Mouse (Mus musculus): ENCODE measurements at regions not wholly inside any gene's neighbourhood (a gene's known extent, or its start where the extent isn't known, plus 50 kb on each side); places are given as distances from the start of the nearest gene placed in this dataset.
A peak's percentile ranks its signal among the peaks of the same experiment; 100 is the strongest.

- ATAC-seq (ENCODE audit: low FRiP score), result no peak
- Histone ChIP-seq H3K4me3 (ENCODE audit: low read depth, low read length) (no peak overlapping the region), H3K27me3 (ENCODE audit: insufficient read depth, low read length) (no peaks in the 10 kb centered on the region), H3K4me1 (ENCODE audit: insufficient read depth, low read length) (no peaks in the 10 kb centered on the region), H3K9me3 (ENCODE audit: low read length) (no peaks in the 10 kb centered on the region), H3K4me2 (ENCODE audit: low read depth, low read length, poor library complexity, severe bottlenecking) (no peak overlapping the region), H3K36me3 (ENCODE audit: insufficient read depth, low read length) (no peaks in the 10 kb centered on the region), H3K27ac (ENCODE audit: low read depth, low read length) (no peak overlapping the region), H3K9ac (replicated peaks; ENCODE audit: low read length, poor library complexity, severe bottlenecking) (no peak overlapping the region)
- 97% methylated on average over 1 of the region's 1 CpGs for WGBS
- no peak for DNase-seq (ENCODE audit: low spot score)
- no peak for TF ChIP-seq CTCF (IDR thresholded peaks at IDR 0.05)
These were observed 379.2 kb upstream of the Cited2 start for GRCm38 (mm10) chr10:17343829-17344228.

GRCm38 (mm10) chr10:17352202-17352994, 370.6 kb upstream of the Cited2 start:
- Histone ChIP-seq H3K4me2 (ENCODE audit: low read depth, low read length, poor library complexity, severe bottlenecking) (no peak overlapping the region), H3K9me3 (ENCODE audit: low read length) (no peaks in the 10 kb centered on the region), H3K4me3 (ENCODE audit: low read depth, low read length) (no peak overlapping the region), H3K4me1 (ENCODE audit: insufficient read depth, low read length) (no peaks in the 10 kb centered on the region), H3K9ac (replicated peaks; ENCODE audit: low read length, poor library complexity, severe bottlenecking) (no peak overlapping the region), H3K27me3 (ENCODE audit: insufficient read depth, low read length) (no peaks in the 10 kb centered on the region), H3K27ac (ENCODE audit: low read depth, low read length) (no peak overlapping the region), H3K36me3 (ENCODE audit: insufficient read depth, low read length) (no peaks in the 10 kb centered on the region)
- ATAC-seq (ENCODE audit: low FRiP score), result no peak
- WGBS, result 36% methylated on average over 14 of the region's 14 CpGs
- no peak for TF ChIP-seq CTCF (IDR thresholded peaks at IDR 0.05)
- DNase-seq (ENCODE audit: low spot score), result peak; percentile 32

- H3K4me1 ChIP-seq (ENCODE audit: insufficient read depth, low read length), result no peaks in the 10 kb centered on the region
- ATAC-seq (ENCODE audit: low FRiP score) (no peak), DNase-seq (ENCODE audit: low spot score) (peak; percentile 44)
- H3K36me3 ChIP-seq (ENCODE audit: insufficient read depth, low read length), result no peaks in the 10 kb centered on the region
- H3K9me3 ChIP-seq (ENCODE audit: low read length), result no peaks in the 10 kb centered on the region
- no peaks in the 10 kb centered on the region for H3K27me3 ChIP-seq (ENCODE audit: insufficient read depth, low read length)
- H3K27ac ChIP-seq (ENCODE audit: low read depth, low read length), result no peak overlapping the region
- no peak overlapping the region for H3K4me2 ChIP-seq (ENCODE audit: low read depth, low read length, poor library complexity, severe bottlenecking)
- 36% methylated on average over 4 of the region's 4 CpGs for WGBS
- H3K9ac ChIP-seq (replicated peaks; ENCODE audit: low read length, poor library complexity, severe bottlenecking), result no peak overlapping the region
- no peak for TF ChIP-seq CTCF (IDR thresholded peaks at IDR 0.05)
- H3K4me3 ChIP-seq (ENCODE audit: low read depth, low read length), result no peak overlapping the region
These were observed 367.5 kb upstream of the Cited2 start for GRCm38 (mm10) chr10:17355476-17355875.

GRCm38 (mm10) chr10:17356041-17356440, 367.0 kb upstream of the Cited2 start:
- DNase-seq (ENCODE audit: low spot score), result peak; percentile 11
- Histone ChIP-seq H3K9ac (replicated peaks; ENCODE audit: low read length, poor library complexity, severe bottlenecking) (no peak overlapping the region), H3K4me2 (ENCODE audit: low read depth, low read length, poor library complexity, severe bottlenecking) (no peak overlapping the region), H3K4me1 (ENCODE audit: insufficient read depth, low read length) (no peaks in the 10 kb centered on the region), H3K27me3 (ENCODE audit: insufficient read depth, low read length) (no peaks in the 10 kb centered on the region), H3K4me3 (ENCODE audit: low read depth, low read length) (no peak overlapping the region), H3K27ac (ENCODE audit: low read depth, low read length) (no peak overlapping the region), H3K36me3 (ENCODE audit: insufficient read depth, low read length) (no peaks in the 10 kb centered on the region), H3K9me3 (ENCODE audit: low read length) (no peaks in the 10 kb centered on the region)
- TF ChIP-seq CTCF (IDR thresholded peaks at IDR 0.05), result no peak
- WGBS, result 16% methylated on average over 3 of the region's 3 CpGs
- no peak for ATAC-seq (ENCODE audit: low FRiP score)

- DNase-seq (ENCODE audit: low spot score) (no peak), ATAC-seq (ENCODE audit: low FRiP score) (no peak)
- Histone ChIP-seq H3K27ac (ENCODE audit: low read depth, low read length) (no peak overlapping the region), H3K36me3 (ENCODE audit: insufficient read depth, low read length) (no peaks in the 10 kb centered on the region), H3K4me1 (ENCODE audit: insufficient read depth, low read length) (no peaks in the 10 kb centered on the region), H3K9ac (replicated peaks; ENCODE audit: low read length, poor library complexity, severe bottlenecking) (no peak overlapping the region), H3K4me3 (ENCODE audit: low read depth, low read length) (no peak overlapping the region), H3K27me3 (ENCODE audit: insufficient read depth, low read length) (no peaks in the 10 kb centered on the region), H3K9me3 (ENCODE audit: low read length) (no peaks in the 10 kb centered on the region), H3K4me2 (ENCODE audit: low read depth, low read length, poor library complexity, severe bottlenecking) (no peak overlapping the region)
- 71% methylated on average over 3 of the region's 3 CpGs for WGBS
- no peak for TF ChIP-seq CTCF (IDR thresholded peaks at IDR 0.05)
These were observed 360.4 kb upstream of the Cited2 start for GRCm38 (mm10) chr10:17362643-17363042.

GRCm38 (mm10) chr10:17366042-17366740, 356.8 kb upstream of the Cited2 start:
- no peak overlapping the region for H3K9ac ChIP-seq (replicated peaks; ENCODE audit: low read length, poor library complexity, severe bottlenecking)
- DNase-seq (ENCODE audit: low spot score), result no peak
- no peak for ATAC-seq (ENCODE audit: low FRiP score)
- H3K4me2 ChIP-seq (ENCODE audit: low read depth, low read length, poor library complexity, severe bottlenecking), result no peak overlapping the region
- H3K4me3 ChIP-seq (ENCODE audit: low read depth, low read length), result no peak overlapping the region
- no peaks in the 10 kb centered on the region for H3K27me3 ChIP-seq (ENCODE audit: insufficient read depth, low read length)
- 79% methylated on average over 3 of the region's 3 CpGs for WGBS
- H3K27ac ChIP-seq (ENCODE audit: low read depth, low read length), result no peak overlapping the region
- TF ChIP-seq CTCF (IDR thresholded peaks at IDR 0.05), result no peak
- H3K9me3 ChIP-seq (ENCODE audit: low read length), result no peaks in the 10 kb centered on the region
- H3K36me3 ChIP-seq (ENCODE audit: insufficient read depth, low read length), result no peaks in the 10 kb centered on the region
- H3K4me1 ChIP-seq (ENCODE audit: insufficient read depth, low read length), result no peaks in the 10 kb centered on the region

All from midbrain, postnatal 0 days (tissue).